ENCODE assay signal across 13 mouse cellular contexts in the genomic region with DNA sequence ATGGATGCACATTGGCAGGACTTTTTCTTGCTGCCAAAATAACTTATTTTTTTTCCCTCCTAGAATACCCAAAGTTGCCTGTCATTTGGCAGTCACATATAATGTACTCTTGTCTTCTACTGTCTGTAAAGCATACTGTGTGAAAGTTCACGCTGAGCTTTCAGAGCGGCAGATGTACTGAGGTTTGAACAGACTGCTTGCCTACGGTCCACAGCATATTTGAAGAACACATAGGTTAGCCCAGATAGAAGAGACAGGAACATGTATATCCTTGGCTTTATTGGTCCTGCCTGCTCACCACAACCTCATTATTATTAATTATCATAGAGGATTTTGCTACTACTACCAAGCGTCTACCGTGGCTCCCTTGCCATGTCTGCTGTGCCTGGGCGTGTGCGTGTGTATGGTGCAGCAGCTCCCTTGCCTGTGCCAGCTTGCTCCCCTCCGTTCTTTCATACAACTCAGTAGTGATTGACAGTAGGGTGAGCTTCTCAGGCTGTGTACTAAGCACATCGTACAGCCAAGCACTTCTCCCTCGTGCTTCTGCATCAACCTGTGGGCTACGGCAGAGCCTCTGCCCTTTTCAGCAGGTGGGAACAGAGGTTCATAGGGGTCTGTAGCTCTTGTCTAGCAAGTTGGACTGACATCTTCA.
A peak's percentile ranks its signal among the peaks of the same experiment; 100 is the strongest.
DNase-seq lines count a peak whose midpoint lies in the region; ATAC-seq and TF ChIP-seq lines count a peak whose summit lies in the region.
"Had no signal": no experiment of that assay in that cellular context is flagged by ENCODE, and none has a peak within 500 bp of the region (broad histone marks: within the 10 kb centered on the region; RNA-seq: fewer than 3 reads in every experiment).

No protein-coding gene starts in this region.

- H3K4me3 ChIP-seq in hindbrain, postnatal 0 days (ENCODE audit: low read length), result no peak overlapping the region
- H3K4me3 ChIP-seq in hindbrain, embryonic 11.5 days (ENCODE audit: low read depth, low read length), result no peak overlapping the region
- no peak overlapping the region for H3K4me3 ChIP-seq in forebrain, embryonic 14.5 days (ENCODE audit: low read depth, low read length)
- H3K4me3 ChIP-seq in midbrain, embryonic 15.5 days, result no peak overlapping the region
- no peak overlapping the region for H3K4me3 ChIP-seq in left cerebral cortex, adult 2 months
- H3K4me3 ChIP-seq: embryonic facial prominence, embryonic 12.5 days; heart, embryonic 15.5 days; kidney, embryonic 15.5 days had no signal

- H3K27me3 ChIP-seq in hindbrain, postnatal 0 days (ENCODE audit: insufficient read depth, low read length), result no peaks in the 10 kb centered on the region
- H3K27me3 ChIP-seq in hindbrain, embryonic 11.5 days (ENCODE audit: control insufficient read depth, insufficient read depth, low read length), result no peaks in the 10 kb centered on the region
- no peaks in the 10 kb centered on the region for H3K27me3 ChIP-seq in forebrain, embryonic 14.5 days (replicated peaks; ENCODE audit: control insufficient read depth, insufficient read depth, low read length)
- H3K27me3 ChIP-seq in midbrain, embryonic 15.5 days (replicated peaks), result no peaks in the 10 kb centered on the region
- H3K27me3 ChIP-seq: embryonic facial prominence, embryonic 12.5 days; heart, embryonic 15.5 days; kidney, embryonic 15.5 days; Patski had no signal

- H3K9ac ChIP-seq in hindbrain, postnatal 0 days (replicated peaks; ENCODE audit: low read length), result no peak overlapping the region
- no peak overlapping the region for H3K9ac ChIP-seq in hindbrain, embryonic 11.5 days (ENCODE audit: low read depth, low read length)
- H3K9ac ChIP-seq in forebrain, embryonic 14.5 days (ENCODE audit: low read length), result no peak overlapping the region
- no peak overlapping the region for H3K9ac ChIP-seq in midbrain, embryonic 15.5 days
- H3K9ac ChIP-seq: embryonic facial prominence, embryonic 12.5 days; heart, embryonic 15.5 days; kidney, embryonic 15.5 days had no signal

- ATAC-seq in hindbrain, postnatal 0 days, result 0 out of 2 replicates have a peak, but pooled peaks have one; percentile 24
- no peak for ATAC-seq in hindbrain, embryonic 11.5 days (ENCODE audit: low FRiP score)
- peak; percentile 65; the same call in 1 of the 2 replicates for ATAC-seq in forebrain, embryonic 14.5 days
- ATAC-seq in midbrain, embryonic 15.5 days (replicated peaks), result no peak

- intact Hi-C loops in left cerebral cortex, adult 2 months (cut with DNase I), result loop anchor here (2.0 to 5.0 kb wide), 4 partner anchors 86 to 319 kb away; partner anchors contain the start of gene Tcf7l2

- no peak overlapping the region for H3K4me2 ChIP-seq in hindbrain, postnatal 0 days (ENCODE audit: low read depth, low read length)
- no peak overlapping the region for H3K4me2 ChIP-seq in hindbrain, embryonic 11.5 days (replicated peaks; ENCODE audit: low read depth, low read length)
- no peak overlapping the region for H3K4me2 ChIP-seq in forebrain, embryonic 14.5 days (ENCODE audit: low read length)
- no peak overlapping the region for H3K4me2 ChIP-seq in midbrain, embryonic 15.5 days
- H3K4me2 ChIP-seq: embryonic facial prominence, embryonic 12.5 days; kidney, embryonic 15.5 days had no signal

- no peaks in the 10 kb centered on the region for H3K9me3 ChIP-seq in hindbrain, postnatal 0 days (ENCODE audit: low read length)
- H3K9me3 ChIP-seq in hindbrain, embryonic 11.5 days (ENCODE audit: control insufficient read depth, low read length), result no peaks in the 10 kb centered on the region
- H3K9me3 ChIP-seq in forebrain, embryonic 14.5 days (replicated peaks; ENCODE audit: control insufficient read depth, low read length), result no peaks in the 10 kb centered on the region
- H3K9me3 ChIP-seq in midbrain, embryonic 15.5 days, result no peaks in the 10 kb centered on the region
- H3K9me3 ChIP-seq: embryonic facial prominence, embryonic 12.5 days; heart, embryonic 15.5 days; kidney, embryonic 15.5 days had no signal

- peak overlapping the region; percentile 1; the same call in 1 of the 2 replicates for H3K27ac ChIP-seq in hindbrain, postnatal 0 days
- H3K27ac ChIP-seq in hindbrain, embryonic 11.5 days (ENCODE audit: low read depth, low read length), result no peak overlapping the region
- H3K27ac ChIP-seq in forebrain, embryonic 14.5 days (ENCODE audit: low read depth, low read length), result no peak overlapping the region
- 0 out of 2 replicates have a peak overlapping the region, but pooled peaks have one; percentile 2 for H3K27ac ChIP-seq in midbrain, embryonic 15.5 days
- no peak overlapping the region for H3K27ac ChIP-seq in left cerebral cortex, adult 2 months
- H3K27ac ChIP-seq: embryonic facial prominence, embryonic 12.5 days; heart, embryonic 15.5 days; kidney, embryonic 15.5 days; macrophage had no signal

- no peak for TF ChIP-seq CTCF in hindbrain, postnatal 0 days (IDR thresholded peaks at IDR 0.05; ENCODE audit: low read depth)
- TF ChIP-seq CTCF in left cerebral cortex, adult 2 months (IDR thresholded peaks at IDR 0.05), result no peak

- WGBS in hindbrain, postnatal 0 days, result 51% methylated on average over 11 of the region's 11 CpGs
- 76% methylated on average over 11 of the region's 11 CpGs for WGBS in hindbrain, embryonic 11.5 days
- 34% methylated on average over 11 of the region's 11 CpGs for whole genome bisulfite sequencing in forebrain, embryonic 14.5 days
- WGBS in midbrain, embryonic 15.5 days, result 60% methylated on average over 11 of the region's 11 CpGs

- no peaks in the 10 kb centered on the region for H3K36me3 ChIP-seq in hindbrain, postnatal 0 days (ENCODE audit: insufficient read depth, low read length)
- H3K36me3 ChIP-seq in hindbrain, embryonic 11.5 days (ENCODE audit: control insufficient read depth, insufficient read depth, low read length), result no peaks in the 10 kb centered on the region
- H3K36me3 ChIP-seq in forebrain, embryonic 14.5 days (ENCODE audit: control insufficient read depth, insufficient read depth, low read length), result no peaks in the 10 kb centered on the region
- H3K36me3 ChIP-seq in midbrain, embryonic 15.5 days (replicated peaks), result no peaks in the 10 kb centered on the region
- H3K36me3 ChIP-seq: embryonic facial prominence, embryonic 12.5 days; heart, embryonic 15.5 days; kidney, embryonic 15.5 days had no signal

- peak; percentile 13 for DNase-seq in hindbrain, postnatal 0 days (ENCODE audit: low spot score)
- no peak for DNase-seq in hindbrain, embryonic 11.5 days (ENCODE audit: low spot score)
- peak; percentile 30 for DNase-seq in adipocyte (ENCODE audit: low spot score)
- DNase-seq in forebrain, embryonic 14.5 days (ENCODE audit: low spot score), result peak; percentile 42
- no peak for DNase-seq in T-cell, adult 2 months (ENCODE audit: low spot score)
- no peak for DNase-seq in left cerebral cortex, adult 2 months (ENCODE audit: extremely low spot score in 1 of 2, low spot score in 2 of 2)
- DNase-seq: spleen, adult 18-20 months had no signal

- peaks cover 6% of the 10 kb centered on the region; the same call in 1 of the 2 replicates for H3K4me1 ChIP-seq in hindbrain, postnatal 0 days (ENCODE audit: insufficient read depth, low read length)
- peaks cover 4% of the 10 kb centered on the region; the same call in 1 of the 2 replicates for H3K4me1 ChIP-seq in hindbrain, embryonic 11.5 days (replicated peaks; ENCODE audit: control insufficient read depth, insufficient read depth, low read length)
- peaks cover 16% of the 10 kb centered on the region for H3K4me1 ChIP-seq in forebrain, embryonic 14.5 days (ENCODE audit: control insufficient read depth, insufficient read depth, low read length)
- H3K4me1 ChIP-seq in midbrain, embryonic 15.5 days, result peaks cover 18% of the 10 kb centered on the region
- H3K4me1 ChIP-seq: embryonic facial prominence, embryonic 12.5 days; kidney, embryonic 15.5 days had no signal

Comparison
In these comparisons a context has a peak if more than half of its experiments do, and no peak if none do; other contexts are left out.
1. ATAC-seq: peak in hindbrain, postnatal 0 days (single experiment) and forebrain, embryonic 14.5 days (single experiment); none in hindbrain, embryonic 11.5 days (single experiment) and midbrain, embryonic 15.5 days (single experiment).
2. DNase-seq: peak in hindbrain, postnatal 0 days (single experiment), adipocyte (single experiment) and forebrain, embryonic 14.5 days (single experiment); none in hindbrain, embryonic 11.5 days (single experiment), T-cell, adult 2 months (single experiment) and left cerebral cortex, adult 2 months (0 of 2).
3. H3K27ac ChIP-seq: peak in hindbrain, postnatal 0 days (single experiment) and midbrain, embryonic 15.5 days (single experiment); none in hindbrain, embryonic 11.5 days (single experiment), forebrain, embryonic 14.5 days (single experiment) and left cerebral cortex, adult 2 months (single experiment).